Mouse (Mus musculus) ovary, adult 2 months (tissue): ENCODE data around the gene Noct. TPM values are rescaled to one million over a fixed set of nuclear protein-coding genes. Genes with fewer than 3 reads are reported as not detected.

Experiments used
- polyA plus RNA-seq: library from polyadenylated mRNA; depleted of rRNA; stranded (reverse); fragments of >200 nt; gene quantifications from 2 replicates; pipeline ENCODE4 v1.2.3, GENCODE M21; 2012; rRNA removed

Noct gene
- polyA plus RNA-seq: 20.2 and 22.3 TPM in 2 replicates

GRCm38 (mm10) chr3:51224363-51225225, at the start of gene Noct:
Gene Noct (plus strand): TSS chr3:51224447.

Other genes starting within 250 kb of the Noct start
- gene Elf2, start 116.2 kb downstream of the Noct start, polyA plus RNA-seq: 50.6 and 53.6 TPM in 2 replicates
- 244 and 319 TPM in 2 replicates for gene Mgarp, start 172.3 kb downstream of the Noct start, polyA plus RNA-seq
- 126 and 177 TPM in 2 replicates for gene Ndufc1, start 184.5 kb downstream of the Noct start, polyA plus RNA-seq
- gene Naa15, start 190.7 kb downstream of the Noct start, polyA plus RNA-seq: 1.6 and 2.3 TPM in 2 replicates